Mouse (Mus musculus) brain, embryonic 14.5 days (tissue): ENCODE measurements at regions not wholly inside any gene's neighbourhood (a gene's known extent, or its start where the extent isn't known, plus 50 kb on each side); places are given as distances from the start of the nearest gene placed in this dataset.

ENCODE experiments used
- CTCF ChIP-seq: fragments of 200-500 bp; IDR thresholded peaks from 2 replicates; pipeline ENCODE4 v1.5.1; 2012; ENCODE audit warnings: inconsistent platforms, mild to moderate bottlenecking, moderate library complexity, borderline replicate concordance; ENCODE audit not compliant: insufficient read depth, insufficient read length; ENCODE audit errors: extremely low read depth
- POLR2A ChIP-seq: fragments of 200-500 bp; IDR thresholded peaks from 2 replicates; pipeline ENCODE4 v1.6.1; 2012; ENCODE audit warnings: mild to moderate bottlenecking, inconsistent platforms, borderline replicate concordance; ENCODE audit not compliant: poor library complexity, insufficient read depth, insufficient read length, severe bottlenecking; ENCODE audit errors: extremely low read depth

DNA sequence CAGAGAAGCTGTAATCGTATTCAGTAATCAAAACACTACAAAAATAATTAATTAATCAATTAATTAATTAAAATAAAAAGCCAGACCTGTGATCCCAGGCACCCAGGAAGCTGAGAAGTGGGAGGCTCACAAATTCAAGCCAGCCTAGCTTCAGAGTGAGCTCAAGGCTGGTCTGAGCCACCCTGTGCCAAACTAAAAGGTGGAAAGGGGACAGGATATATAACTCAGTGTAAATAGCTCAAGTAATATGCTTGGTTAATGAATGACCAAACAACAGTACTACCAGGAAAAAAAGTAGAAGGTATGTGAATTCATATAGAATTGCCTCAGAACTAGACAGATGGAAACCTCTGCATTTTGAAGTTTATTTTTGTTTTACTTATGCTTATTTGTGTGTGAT lies 321.2 kb downstream of the Rbm26 start:
- no peak for TF ChIP-seq POLR2A
- TF ChIP-seq CTCF, result no peak
